Mouse (Mus musculus): ENCODE measurements around the gene Flad1.
A peak's percentile ranks its signal among the peaks of the same experiment; 100 is the strongest.

GRCm38 (mm10) chr3:89430171-89431159 lies 18.8 kb upstream of the Flad1 start, which contains the start of gene Pygo2:
- peak; percentile 48 for TF ChIP-seq POLR2A (IDR thresholded peaks at IDR 0.05; ENCODE audit: low read depth, low read length)
- TF ChIP-seq CTCF (IDR thresholded peaks at IDR 0.05; ENCODE audit: extremely low read depth, insufficient read depth, insufficient read length, insufficient replicate concordance): no peak
